Mouse (Mus musculus): ENCODE data around the gene Olfr231. TPM values are rescaled to one million over a fixed set of nuclear protein-coding genes. Genes with fewer than 3 reads are reported as not detected.

The Olfr231 gene
- not detected for polyA plus RNA-seq (2017; shearing (Covaris generic))

DNA sequence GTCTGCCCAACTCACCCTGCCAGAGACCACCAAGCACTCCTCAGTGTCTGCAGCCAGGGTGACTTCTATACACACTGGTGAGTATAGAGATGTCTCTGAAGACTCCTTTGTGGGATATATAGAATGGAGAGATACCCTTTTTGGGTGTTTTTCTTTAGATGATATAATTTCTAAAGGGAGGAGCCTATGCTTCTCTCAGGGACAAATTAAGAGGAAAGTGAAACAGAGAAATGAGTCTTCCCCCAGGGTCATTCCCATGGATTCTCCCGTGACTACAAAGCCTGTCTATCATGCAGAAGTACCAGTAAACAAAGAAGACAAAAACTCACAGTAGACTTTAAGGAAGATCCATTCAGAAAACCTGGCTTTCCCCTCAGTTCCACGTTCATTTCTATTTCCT, at the start of gene Olfr231:
Olfr231 (minus strand) TSS at position 101 of the 400 bp plus-strand sequence.
- no peak for ATAC-seq

- no peak for ATAC-seq
Observed at GRCm38 (mm10) chr1:174169024-174169423, 48.1 kb upstream of the Olfr231 start.

DNA sequence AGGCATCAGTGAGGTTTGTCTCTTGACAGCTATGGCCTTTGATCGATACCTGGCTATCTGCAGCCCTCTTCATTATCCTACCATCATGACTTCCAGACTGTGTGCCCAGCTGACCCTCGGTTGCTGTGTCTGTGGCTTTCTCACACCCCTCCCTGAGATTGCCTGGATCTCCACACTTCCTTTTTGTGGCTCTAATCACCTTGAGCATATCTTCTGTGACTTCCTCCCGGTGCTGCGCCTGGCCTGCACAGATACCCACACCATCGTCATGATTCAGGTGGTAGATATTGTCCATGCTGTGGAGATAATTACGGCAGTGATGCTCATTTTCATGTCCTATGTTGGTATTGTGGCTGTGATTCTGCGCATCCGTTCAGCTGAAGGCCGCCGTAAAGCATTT, 38.1 kb upstream of the Olfr231 start:
- no peak for ATAC-seq

DNA sequence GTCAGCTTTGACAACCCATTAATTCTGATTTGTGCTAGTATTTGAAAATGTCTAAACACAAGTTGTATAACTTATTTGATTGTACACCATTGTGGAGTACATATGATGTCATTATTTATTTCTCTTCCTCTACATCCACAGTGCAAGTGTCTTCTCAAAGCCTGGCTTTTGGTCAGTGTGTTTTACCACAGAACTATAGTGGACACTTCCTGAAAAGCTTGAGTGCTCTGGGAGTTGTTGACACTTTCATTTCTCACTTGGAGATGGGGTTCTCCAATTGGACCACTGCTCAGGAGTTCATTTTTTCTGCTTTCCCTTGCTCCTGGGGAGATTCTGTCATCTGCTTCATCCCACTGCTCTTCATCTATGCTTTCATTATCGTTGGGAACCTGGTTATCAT, 37.5 kb upstream of the Olfr231 start:
- no peak for ATAC-seq

- no peak for ATAC-seq
Observed at GRCm38 (mm10) chr1:174157622-174158021, 36.7 kb upstream of the Olfr231 start.

GRCm38 (mm10) chr1:174155333-174155732, 34.4 kb upstream of the Olfr231 start, which contains the start of gene Olfr420:
TSS of gene Olfr420 (plus strand) at chr1:174155633.
- ATAC-seq, result no peak

DNA sequence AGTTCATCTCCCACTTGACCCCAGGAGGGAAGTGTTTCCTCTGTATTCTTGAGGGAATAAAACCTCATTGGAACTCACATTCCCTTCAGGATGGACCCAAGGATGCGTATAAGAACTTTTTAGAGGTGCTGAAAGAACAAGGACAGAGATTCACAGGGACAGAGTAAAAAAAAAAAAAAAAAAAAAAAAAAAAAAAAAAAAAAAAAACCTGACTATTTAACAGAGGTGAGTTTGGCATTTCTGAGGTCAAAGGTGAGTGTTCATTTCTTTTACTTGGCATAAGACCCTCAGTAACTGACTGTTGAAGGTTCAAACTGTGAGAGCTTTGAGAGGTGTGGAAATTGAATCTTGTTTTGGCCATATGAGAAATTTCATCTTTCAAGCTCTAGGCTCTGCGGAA, 28.3 kb upstream of the Olfr231 start:
- no peak for ATAC-seq

GRCm38 (mm10) chr1:174146696-174147095, 25.7 kb upstream of the Olfr231 start:
- no peak for ATAC-seq

DNA sequence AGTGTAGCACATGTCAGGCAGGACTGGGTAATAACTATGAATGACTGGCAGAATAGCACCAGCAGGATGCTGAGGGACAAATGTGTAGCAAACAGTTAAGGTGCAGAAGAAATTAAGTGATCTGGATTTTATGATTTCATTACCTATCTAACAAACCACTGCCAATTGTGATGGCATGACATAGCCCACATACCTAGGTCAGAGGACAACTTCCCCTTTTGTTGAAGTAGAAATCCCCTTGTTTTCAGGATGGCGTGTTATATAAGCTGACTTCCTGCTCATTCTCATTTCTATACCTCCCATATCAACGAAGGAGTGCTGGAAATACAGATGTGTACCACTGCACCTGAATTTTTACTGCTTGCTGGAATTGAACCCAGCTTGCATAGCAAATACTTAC, 20.4 kb upstream of the Olfr231 start:
- ATAC-seq, result no peak

GRCm38 (mm10) chr1:174131999-174132398, 11.0 kb upstream of the Olfr231 start:
- no peak for ATAC-seq

DNA sequence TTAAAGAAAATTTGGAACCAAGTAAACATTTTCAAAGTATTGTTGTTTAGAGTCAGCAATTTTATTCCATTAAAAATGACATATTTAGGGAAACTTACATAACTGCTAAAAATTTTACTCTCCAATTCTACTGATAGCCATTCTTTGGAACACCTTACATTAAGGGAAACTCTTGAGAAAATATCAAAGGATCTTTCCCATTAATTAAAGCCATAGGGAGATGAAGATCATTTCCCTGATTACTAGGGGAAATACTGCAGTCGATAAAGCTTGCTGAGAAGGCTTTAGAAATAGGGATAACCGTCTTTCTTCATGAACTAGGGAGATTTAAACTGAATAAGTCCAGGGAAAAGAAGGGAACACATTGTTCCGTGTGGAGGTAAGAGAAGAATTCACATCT, 10.3 kb upstream of the Olfr231 start, which contains the start of gene Olfr424:
Olfr424 (plus strand) TSS at position 301 of the 400 bp plus-strand sequence.
- ATAC-seq, result no peak

DNA sequence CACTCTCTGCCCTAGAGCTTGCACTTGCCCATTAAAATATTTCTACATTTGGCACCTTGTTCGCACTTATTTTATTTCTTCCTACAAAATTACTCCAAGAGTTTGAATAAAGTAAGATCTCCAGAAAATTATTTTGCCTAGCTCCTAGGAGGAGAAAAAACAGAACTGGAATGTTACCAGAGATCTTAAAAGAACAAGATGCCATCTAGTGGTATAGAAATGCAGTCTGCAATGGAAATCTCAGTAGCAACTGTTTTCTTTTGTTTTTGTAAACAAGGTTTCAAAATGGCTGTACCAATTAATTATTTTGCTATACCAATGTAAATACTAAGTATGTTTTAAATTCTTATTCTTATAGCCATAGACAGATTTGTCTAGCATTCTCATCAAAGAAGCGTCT, 17.2 kb downstream of the Olfr231 start:
- ATAC-seq, result no peak

DNA sequence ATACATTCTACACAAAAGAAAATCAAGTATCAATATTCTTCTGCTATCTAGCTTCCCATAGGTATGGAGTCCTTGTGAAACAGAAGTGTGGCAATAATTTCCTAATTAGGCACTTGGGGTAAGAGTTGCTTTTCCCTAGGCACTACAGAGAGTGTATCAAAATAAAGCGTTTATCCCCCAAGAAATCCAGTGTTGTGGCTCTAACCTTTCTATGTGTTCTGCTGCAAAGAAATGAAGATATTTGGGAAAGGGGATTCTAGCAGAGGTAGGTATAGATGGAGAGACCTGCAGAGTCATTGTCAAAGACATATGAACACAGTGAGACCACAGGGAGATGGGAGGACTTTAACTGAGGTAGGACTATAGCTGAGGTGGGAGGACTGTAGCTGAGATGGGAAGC, 24.4 kb downstream of the Olfr231 start, which contains the start of gene Olfr427:
Olfr427 (plus strand) TSS at position 301 of the 400 bp plus-strand sequence.
- no peak for ATAC-seq

DNA sequence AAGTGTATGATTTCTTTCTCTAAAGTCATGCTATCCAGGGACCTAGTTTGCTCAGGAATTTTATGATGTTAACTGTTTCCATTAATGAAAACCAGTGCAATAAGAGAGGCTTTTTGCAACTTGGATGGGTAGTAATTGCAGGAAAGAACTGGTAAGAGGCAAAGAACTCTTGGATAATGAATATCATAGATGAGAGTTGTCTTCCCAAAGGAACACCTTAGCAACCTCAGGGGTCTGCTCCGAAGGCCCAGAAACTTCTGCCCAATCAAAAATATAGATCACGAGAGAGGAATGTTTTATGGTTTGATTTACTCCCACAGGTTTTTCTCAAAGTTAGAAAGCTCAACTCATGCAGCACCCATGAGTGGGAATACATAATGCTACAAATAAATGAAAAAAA, 36.9 kb downstream of the Olfr231 start, which contains the start of gene Olfr429:
Olfr429 (plus strand) TSS at position 301 of the 400 bp plus-strand sequence.
- ATAC-seq, result no peak

- ATAC-seq, result no peak
Observed at GRCm38 (mm10) chr1:174066305-174066704, 54.7 kb downstream of the Olfr231 start, which contains the start of gene Olfr430. TSS of gene Olfr430 (plus strand) at chr1:174066605.

Other genes with a start within 250 kb of the Olfr231 start
- 1 to 10 TPM; 1.1 to 7.2 (median 2.0) TPM for gene Ifi211, start 208.1 kb downstream of the Olfr231 start, polyA plus RNA-seq (2017; shearing (Covaris generic))
- 100 to 1,000 TPM; 399 to 475 (median 464) TPM for gene Mndal, start 178.7 kb downstream of the Olfr231 start, polyA plus RNA-seq (2017; shearing (Covaris generic))
- gene Ifi203, start 178.5 kb downstream of the Olfr231 start, polyA plus RNA-seq (2017; shearing (Covaris generic)), result 100 to 1,000 TPM; 241 to 353 (median 324) TPM
- gene Ifi202b, start 138.4 kb downstream of the Olfr231 start, polyA plus RNA-seq (2017; shearing (Covaris generic)), result not detected
- under 1 TPM in 2 of 3 experiments, not detected in 1; 0.09 to 0.94 TPM for gene Ifi205, start 89.4 kb downstream of the Olfr231 start, polyA plus RNA-seq (2017; shearing (Covaris generic))
- not detected for gene Olfr433, start 80.5 kb downstream of the Olfr231 start, polyA plus RNA-seq (2017; shearing (Covaris generic))
- not detected for gene Olfr432, start 72.0 kb downstream of the Olfr231 start, polyA plus RNA-seq (2017; shearing (Covaris generic))
- not detected for gene Olfr430, start 54.6 kb downstream of the Olfr231 start, polyA plus RNA-seq (2017; shearing (Covaris generic))
- gene Olfr429, start 36.8 kb downstream of the Olfr231 start, polyA plus RNA-seq (2017; shearing (Covaris generic)), result not detected
- gene Olfr427, start 24.3 kb downstream of the Olfr231 start, polyA plus RNA-seq (2017; shearing (Covaris generic)), result not detected
- gene Olfr424, start 10.4 kb upstream of the Olfr231 start, polyA plus RNA-seq (2017; shearing (Covaris generic)), result not detected
- not detected for gene Olfr420, start 34.5 kb upstream of the Olfr231 start, polyA plus RNA-seq (2017; shearing (Covaris generic))
- gene Spta1, start 51.6 kb upstream of the Olfr231 start, polyA plus RNA-seq (2017; shearing (Covaris generic)), result under 1 TPM in 1 of 3 experiments, not detected in 2; 0.04 TPM
- not detected for gene Olfr419, start 130.9 kb upstream of the Olfr231 start, polyA plus RNA-seq (2017; shearing (Covaris generic))
- gene Mptx1, start 209.4 kb upstream of the Olfr231 start, polyA plus RNA-seq (2017; shearing (Covaris generic)), result not detected
- gene Olfr417, start 244.0 kb upstream of the Olfr231 start, polyA plus RNA-seq (2017; shearing (Covaris generic)), result not detected